Mouse (Mus musculus) left cerebral cortex, postnatal 25 days (tissue): Measurements from ENCODE around the gene Gm20865. TPM values are rescaled to one million over a fixed set of nuclear protein-coding genes. Genes with fewer than 3 reads are reported as not detected.
"Not testable (repeated sequence)": the region's sequence is repeated elsewhere in the genome, so short reads cannot be mapped to it uniquely, and the experiment has no call there.

ENCODE experiments used
- DNase-seq, 2 experiments: peaks; one replicate each; pipeline ENCODE4 v3.0.0; 2022; ENCODE audit warnings: low spot score in 2 of 2, mixed read lengths in 1 of 2
- intact Hi-C: fragments of 180-260 bp; cut with DNase I; formaldehyde crosslinking; loops from one replicate; pipeline ENCODE4 v1.15.1; 2025
- total RNA-seq, 2 experiments: library from RNA; stranded (reverse); gene quantifications; 2 replicates each; pipeline ENCODE4 v1.2.3; 2021

The Gm20865 gene
- not detected for total RNA-seq

DNA sequence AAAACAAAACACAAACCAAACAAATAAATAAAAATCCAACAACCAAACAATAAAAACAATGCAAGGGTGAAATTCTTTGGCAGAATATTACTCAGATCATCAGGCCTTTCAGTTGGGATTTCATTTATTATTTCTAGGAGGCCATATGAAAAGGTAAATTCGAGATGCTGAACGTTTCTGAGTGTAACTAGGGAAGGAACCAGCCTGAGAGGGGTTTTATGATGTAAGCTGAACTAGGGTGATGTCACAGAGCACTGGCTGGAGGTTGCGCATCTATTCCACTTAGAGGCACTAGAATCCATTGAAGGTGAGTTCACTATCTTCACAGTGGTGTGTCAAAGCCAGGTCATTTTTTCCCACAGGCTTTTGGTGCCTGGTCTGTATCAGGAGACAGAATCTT lies at the start of gene Gm20865:
Gene Gm20865, plus strand, starts transcription at position 301 of the 400 bp plus-strand sequence.
- DNase-seq, intact Hi-C loops: not testable (repeated sequence)

Other genes with a start within 250 kb of the Gm20865 start
- gene Gm29866, start 247.9 kb upstream of the Gm20865 start, total RNA-seq = not detected
- not detected for gene Gm20909, start 77.0 kb upstream of the Gm20865 start, total RNA-seq